Mouse (Mus musculus): ENCODE measurements around the gene Gpr26. TPM values are rescaled to one million over a fixed set of nuclear protein-coding genes. Genes with fewer than 3 reads are reported as not detected.

The Gpr26 gene
- polyA plus RNA-seq, 1 experiment = under 0.01 TPM

GRCm38 (mm10) chr7:132025591-132025990 is 59.3 kb downstream of the Gpr26 start:
- DNase-seq (ENCODE audit: low spot score) = no peak

GRCm38 (mm10) chr7:132026671-132027070 is 60.4 kb downstream of the Gpr26 start:
- no peak for DNase-seq (ENCODE audit: low spot score)

GRCm38 (mm10) chr7:132031940-132032531 is 65.8 kb downstream of the Gpr26 start:
- DNase-seq (ENCODE audit: low spot score) = no peak

Other genes starting within 250 kb of the Gpr26 start
- gene Cpxm2, start 188.3 kb downstream of the Gpr26 start, polyA plus RNA-seq (2012; rRNA removed) = 30.3 and 50.0 TPM in 2 replicates

Measured in urinary bladder, adult 2 months (tissue).